Mouse (Mus musculus): ENCODE results near the gene Grid1. TPM values are rescaled to one million over a fixed set of nuclear protein-coding genes. Genes with fewer than 3 reads are reported as not detected.

Grid1 gene
- polyA plus RNA-seq, 1 experiment, result 1.3 TPM

- TF ChIP-seq POLR2A (IDR thresholded peaks at IDR 0.05; ENCODE audit: low read depth, low read length) (no peak), CTCF (conservative IDR thresholded peaks at IDR 0.05; ENCODE audit: insufficient read depth, insufficient read length, low read depth, low read length) (no peak)
- no peaks in the 10 kb centered on the region for H3K27me3 ChIP-seq (replicated peaks; ENCODE audit: control insufficient read depth, insufficient read depth, low read length)
- 91% methylated on average over 3 of the region's 3 CpGs for WGBS
- no peaks in the 10 kb centered on the region for H3K36me3 ChIP-seq (ENCODE audit: control insufficient read depth, insufficient read depth, low read length)
- H3K4me3 ChIP-seq (ENCODE audit: insufficient read depth, low read depth, low read length), result no peak overlapping the region
- no peak for DNase-seq
- H3K27ac ChIP-seq (ENCODE audit: insufficient read depth, low read depth, low read length), result no peak overlapping the region
- no peaks in the 10 kb centered on the region for H3K4me1 ChIP-seq (ENCODE audit: control insufficient read depth, insufficient read depth, low read length)
Observed at GRCm38 (mm10) chr14:35561244-35561893, 741.5 kb downstream of the Grid1 start.

DNA sequence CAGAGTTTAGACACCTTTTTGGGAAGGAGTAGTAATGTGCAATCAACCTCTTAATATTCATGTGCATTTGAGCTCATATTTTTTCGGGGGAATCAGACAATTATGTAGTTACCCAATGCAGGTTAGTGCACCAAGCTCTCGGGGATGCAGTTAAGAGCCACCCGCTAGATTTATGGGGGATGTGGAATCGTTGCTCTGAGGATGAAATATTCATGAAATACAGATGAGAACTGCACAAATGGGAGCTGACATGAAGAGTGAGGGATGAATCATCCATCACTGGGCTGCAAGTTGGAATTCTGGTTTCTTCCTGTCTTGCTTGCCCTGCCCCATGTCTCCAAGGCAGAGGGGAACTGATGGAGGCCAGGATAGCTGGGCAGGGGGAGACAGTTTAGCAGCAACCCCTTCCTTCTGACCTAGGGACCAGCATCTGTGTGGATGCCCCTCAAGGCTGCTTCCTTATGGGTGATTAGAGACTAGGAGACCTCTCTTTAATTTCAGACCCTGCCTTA, 753.1 kb downstream of the Grid1 start:
- Histone ChIP-seq H3K4me3 (ENCODE audit: insufficient read depth, low read depth, low read length) (no peak overlapping the region), H3K27me3 (replicated peaks; ENCODE audit: control insufficient read depth, insufficient read depth, low read length) (no peaks in the 10 kb centered on the region), H3K36me3 (ENCODE audit: control insufficient read depth, insufficient read depth, low read length) (no peaks in the 10 kb centered on the region), H3K27ac (ENCODE audit: insufficient read depth, low read depth, low read length) (no peak overlapping the region), H3K4me1 (ENCODE audit: control insufficient read depth, insufficient read depth, low read length) (no peaks in the 10 kb centered on the region)
- DNase-seq, result no peak
- TF ChIP-seq CTCF (conservative IDR thresholded peaks at IDR 0.05; ENCODE audit: insufficient read depth, insufficient read length, low read depth, low read length) (no peak), POLR2A (IDR thresholded peaks at IDR 0.05; ENCODE audit: low read depth, low read length) (no peak)
- WGBS, result 75% methylated on average over 4 of the region's 4 CpGs

DNA sequence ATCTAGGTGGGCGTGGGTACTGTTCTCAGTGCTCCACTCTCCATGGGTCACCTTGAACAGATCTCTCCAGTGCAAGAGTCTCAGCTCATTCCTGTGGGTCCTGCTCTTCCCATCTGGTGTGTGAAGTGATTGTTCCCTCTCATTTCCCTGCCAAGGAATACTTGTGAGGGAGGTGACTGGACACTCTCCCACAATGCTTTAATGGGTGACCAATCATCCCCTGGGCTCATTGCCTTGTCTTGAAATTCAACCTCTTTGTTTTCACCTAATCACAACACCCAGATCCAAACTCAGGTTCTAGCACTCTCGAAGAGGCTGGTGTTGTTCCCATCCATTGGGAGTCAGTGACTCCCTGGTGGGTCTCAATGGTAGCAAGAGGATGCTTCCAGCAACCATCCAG, 754.6 kb downstream of the Grid1 start:
- Histone ChIP-seq H3K4me3 (ENCODE audit: insufficient read depth, low read depth, low read length) (no peak overlapping the region), H3K36me3 (ENCODE audit: control insufficient read depth, insufficient read depth, low read length) (no peaks in the 10 kb centered on the region), H3K27ac (ENCODE audit: insufficient read depth, low read depth, low read length) (no peak overlapping the region), H3K27me3 (replicated peaks; ENCODE audit: control insufficient read depth, insufficient read depth, low read length) (no peaks in the 10 kb centered on the region), H3K4me1 (ENCODE audit: control insufficient read depth, insufficient read depth, low read length) (no peaks in the 10 kb centered on the region)
- 70% methylated on average over 2 of the region's 2 CpGs for WGBS
- no peak for DNase-seq
- TF ChIP-seq CTCF (conservative IDR thresholded peaks at IDR 0.05; ENCODE audit: insufficient read depth, insufficient read length, low read depth, low read length) (no peak), POLR2A (IDR thresholded peaks at IDR 0.05; ENCODE audit: low read depth, low read length) (no peak)

- TF ChIP-seq POLR2A (IDR thresholded peaks at IDR 0.05; ENCODE audit: low read depth, low read length) (no peak), CTCF (conservative IDR thresholded peaks at IDR 0.05; ENCODE audit: insufficient read depth, insufficient read length, low read depth, low read length) (no peak)
- H3K27ac ChIP-seq (ENCODE audit: insufficient read depth, low read depth, low read length), result no peak overlapping the region
- WGBS, result 78% methylated on average over 6 of the region's 6 CpGs
Observed at GRCm38 (mm10) chr14:35575285-35575684, 755.4 kb downstream of the Grid1 start.

GRCm38 (mm10) chr14:35625749-35626148, 805.8 kb downstream of the Grid1 start:
- Histone ChIP-seq H3K27ac (ENCODE audit: insufficient read depth, low read depth, low read length) (no peak overlapping the region), H3K27me3 (replicated peaks; ENCODE audit: control insufficient read depth, insufficient read depth, low read length) (no peaks in the 10 kb centered on the region), H3K4me3 (ENCODE audit: insufficient read depth, low read depth, low read length) (no peak overlapping the region), H3K4me1 (ENCODE audit: control insufficient read depth, insufficient read depth, low read length) (no peaks in the 10 kb centered on the region), H3K36me3 (ENCODE audit: control insufficient read depth, insufficient read depth, low read length) (no peaks in the 10 kb centered on the region)
- no peak for DNase-seq
- TF ChIP-seq POLR2A (IDR thresholded peaks at IDR 0.05; ENCODE audit: low read depth, low read length) (no peak), CTCF (conservative IDR thresholded peaks at IDR 0.05; ENCODE audit: insufficient read depth, insufficient read length, low read depth, low read length) (no peak; the same call in 1 of the 2 replicates)
- 90% methylated on average over 5 of the region's 5 CpGs for WGBS

More at GRCm38 (mm10) chr14:35575285-35575684, 755.4 kb downstream of the Grid1 start:
- Histone ChIP-seq H3K4me1 (ENCODE audit: control insufficient read depth, insufficient read depth, low read length) (no peaks in the 10 kb centered on the region), H3K4me3 (ENCODE audit: insufficient read depth, low read depth, low read length) (no peak overlapping the region), H3K27me3 (replicated peaks; ENCODE audit: control insufficient read depth, insufficient read depth, low read length) (no peaks in the 10 kb centered on the region), H3K36me3 (ENCODE audit: control insufficient read depth, insufficient read depth, low read length) (no peaks in the 10 kb centered on the region)
- DNase-seq, result no peak

Other genes starting within 250 kb of the Grid1 start
- 1.9 and 26.0 TPM in 2 replicates for gene Ldb3, start 231.4 kb upstream of the Grid1 start, polyA plus RNA-seq (2012; rRNA removed)
- 0.10 TPM in 1 of 2 replicates, not detected in the other for gene Opn4, start 220.0 kb upstream of the Grid1 start, polyA plus RNA-seq (2012; rRNA removed)
- 10.1 and 11.0 TPM in 2 replicates for gene Wapl, start 146.2 kb upstream of the Grid1 start, polyA plus RNA-seq (2012; rRNA removed)

All from kidney, adult 2 months (tissue).